Mouse (Mus musculus) ES-E14 (cell line): ENCODE data around the gene Acadl. TPM values are rescaled to one million over a fixed set of nuclear protein-coding genes. Genes with fewer than 3 reads are reported as not detected.

Experiments
- DNase-seq: peaks from one replicate; pipeline ENCODE4 v3.0.0-alpha.2; 2013; ENCODE audit warnings: low read depth, low spot score
- H3K27ac ChIP-seq: 2 replicates; pipeline ENCODE4 v1.5.1; 2012; ENCODE audit warnings: low read depth, mild to moderate bottlenecking, low read length, moderate library complexity, mixed read lengths; ENCODE audit not compliant: poor library complexity, insufficient read depth, severe bottlenecking
- H3K36me3 ChIP-seq: 2 replicates; pipeline ENCODE4 v1.6.1; 2012; ENCODE audit warnings: mild to moderate bottlenecking, low read length, moderate library complexity, mixed read lengths; ENCODE audit not compliant: control insufficient read depth, poor library complexity, insufficient read depth, severe bottlenecking
- H3K4me1 ChIP-seq, 2 experiments: fragments of 150-350 bp in 1 of 2; sonication (generic) in 1 of 2; 2 replicates each; pipeline ENCODE4 v1.6.1; 2012; ENCODE audit warnings: low read length in 2 of 2, mild to moderate bottlenecking in 1 of 2, mixed read lengths in 1 of 2; ENCODE audit not compliant: control insufficient read depth in 2 of 2, insufficient read depth in 2 of 2, poor library complexity in 1 of 2
- H3K4me3 ChIP-seq, 2 experiments: fragments of 150-350 bp in 1 of 2; sonication (generic) in 1 of 2; 2 replicates each; pipeline ENCODE4 v1.5.1; 2012; ENCODE audit warnings: low read length in 2 of 2, low read depth in 1 of 2, mild to moderate bottlenecking in 1 of 2, mixed read lengths in 1 of 2; ENCODE audit not compliant: insufficient read depth in 1 of 2, poor library complexity in 1 of 2, severe bottlenecking in 1 of 2
- H3K9ac ChIP-seq: 2 replicates; pipeline ENCODE4 v1.6.1; 2012; ENCODE audit warnings: low read depth, mild to moderate bottlenecking, low read length, mixed read lengths; ENCODE audit not compliant: poor library complexity, insufficient read depth, severe bottlenecking
- H3K9me3 ChIP-seq: fragments of 150-350 bp; sonication (generic); 2 replicates; pipeline ENCODE4 v1.6.1; 2012; ENCODE audit warnings: low read depth, mild to moderate bottlenecking, low read length; ENCODE audit not compliant: control insufficient read depth, insufficient read depth
- CHD2 ChIP-seq: IDR thresholded peaks from 2 replicates; pipeline ENCODE4 v1.6.1; 2014; ENCODE audit warnings: mild to moderate bottlenecking, low read depth, low read length, inconsistent platforms
- HCFC1 ChIP-seq: IDR thresholded peaks from 2 replicates; pipeline ENCODE4 v1.6.1; 2012; ENCODE audit warnings: low read length, inconsistent platforms, borderline replicate concordance; ENCODE audit not compliant: insufficient read depth
- MAFK ChIP-seq: IDR thresholded peaks from 2 replicates; pipeline ENCODE4 v1.6.1; 2014; ENCODE audit warnings: mild to moderate bottlenecking, low read depth, low read length, inconsistent platforms; ENCODE audit not compliant: insufficient read depth
- ZC3H11A ChIP-seq: IDR thresholded peaks from 2 replicates; pipeline ENCODE4 v1.6.1; 2012; ENCODE audit warnings: low read depth, mild to moderate bottlenecking, inconsistent platforms, low read length, borderline replicate concordance
- ZNF384 ChIP-seq: IDR thresholded peaks from 2 replicates; pipeline ENCODE4 v1.6.1; 2012; ENCODE audit warnings: low read depth, low read length, inconsistent platforms
- in situ Hi-C, 2 experiments: fragments of 600-800 bp; cut with MboI; formaldehyde crosslinking; loops; one replicate each; pipeline ENCODE4 v1.15.1; 2025; ENCODE audit warnings: low sequenced_read_pairs in 2 of 2, inconsistent platforms in 1 of 2; ENCODE audit not compliant: unreplicated experiment in 2 of 2
- total RNA-seq: library from RNA; depleted of rRNA; stranded (reverse); fragments of 300-350 nt; gene quantifications from 2 replicates; pipeline ENCODE4 v1.2.3, GENCODE M21; 2012

The Acadl gene
- total RNA-seq, 1 experiment, result 4.9 TPM

DNA sequence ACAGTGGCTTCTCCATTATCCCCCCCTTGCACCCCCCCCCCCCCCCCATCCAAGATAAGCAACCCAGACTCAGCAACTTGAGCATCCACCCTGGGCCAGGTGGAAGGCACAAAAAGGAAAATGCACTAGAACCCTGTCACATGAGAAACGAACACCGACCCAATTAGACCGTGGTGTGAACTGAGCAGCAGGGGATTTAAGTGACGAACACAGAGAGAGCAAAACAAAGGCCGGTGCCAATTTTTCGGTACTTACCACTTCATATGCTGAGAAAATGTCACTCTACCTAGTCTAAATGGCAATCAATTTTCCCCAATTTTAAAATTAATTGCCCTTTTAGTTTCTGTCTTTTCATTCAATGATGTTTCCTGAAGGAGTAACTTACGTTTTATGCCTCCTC lies 35.2 kb upstream of the Acadl start:
- H3K4me3 ChIP-seq, result no peak overlapping the region
- H3K27ac ChIP-seq, result no peak overlapping the region
- H3K9me3 ChIP-seq, result no peaks in the 10 kb centered on the region
- DNase-seq, result no peak
- in situ Hi-C loops, result no loop called here
- H3K36me3 ChIP-seq, result no peaks in the 10 kb centered on the region
- TF ChIP-seq ZC3H11A (no peak), CHD2 (no peak), MAFK (no peak), HCFC1 (no peak), ZNF384 (no peak)
- H3K4me1 ChIP-seq, result no peaks in the 10 kb centered on the region
- no peak overlapping the region for H3K9ac ChIP-seq

GRCm38 (mm10) chr1:66896556-66896955 lies 33.5 kb upstream of the Acadl start:
- Histone ChIP-seq H3K4me3 (no peak overlapping the region), H3K9me3 (no peaks in the 10 kb centered on the region), H3K27ac (no peak overlapping the region), H3K36me3 (no peaks in the 10 kb centered on the region), H3K9ac (no peak overlapping the region), H3K4me1 (no peaks in the 10 kb centered on the region)
- in situ Hi-C loops, result no loop called here
- no peak for DNase-seq
- TF ChIP-seq ZC3H11A, result no peak
- TF ChIP-seq HCFC1, result no peak
- TF ChIP-seq ZNF384, result no peak
- TF ChIP-seq MAFK, result no peak
- TF ChIP-seq CHD2, result no peak

GRCm38 (mm10) chr1:66896125-66896524 lies 33.0 kb upstream of the Acadl start:
- Histone ChIP-seq H3K27ac (no peak overlapping the region), H3K4me3 (no peak overlapping the region), H3K9ac (no peak overlapping the region)

GRCm38 (mm10) chr1:66895837-66896118 lies 32.7 kb upstream of the Acadl start:
- in situ Hi-C loops, result no loop called here
- no peaks in the 10 kb centered on the region for H3K4me1 ChIP-seq
- TF ChIP-seq MAFK (no peak), ZNF384 (no peak), HCFC1 (no peak), ZC3H11A (no peak), CHD2 (no peak)
- H3K4me3 ChIP-seq, result no peak overlapping the region
- no peak overlapping the region for H3K9ac ChIP-seq
- no peaks in the 10 kb centered on the region for H3K9me3 ChIP-seq
- no peaks in the 10 kb centered on the region for H3K36me3 ChIP-seq
- peak; percentile 20 for DNase-seq
- no peak overlapping the region for H3K27ac ChIP-seq

More at GRCm38 (mm10) chr1:66896125-66896524, 33.0 kb upstream of the Acadl start:
- Histone ChIP-seq H3K4me1 (no peaks in the 10 kb centered on the region), H3K36me3 (no peaks in the 10 kb centered on the region), H3K9me3 (no peaks in the 10 kb centered on the region)
- no peak for TF ChIP-seq MAFK
- no peak for TF ChIP-seq CHD2
- TF ChIP-seq HCFC1, result no peak
- no peak for TF ChIP-seq ZC3H11A
- no peak for TF ChIP-seq ZNF384
- in situ Hi-C loops, result no loop called here
- no peak for DNase-seq

- no peak overlapping the region for H3K27ac ChIP-seq
- no peak overlapping the region for H3K4me3 ChIP-seq
- H3K9me3 ChIP-seq, result no peaks in the 10 kb centered on the region
- H3K9ac ChIP-seq, result no peak overlapping the region
- TF ChIP-seq ZC3H11A (no peak), MAFK (no peak), ZNF384 (no peak), CHD2 (no peak), HCFC1 (no peak)
- DNase-seq, result no peak
- in situ Hi-C loops, result no loop called here
- H3K4me1 ChIP-seq, result no peaks in the 10 kb centered on the region
- H3K36me3 ChIP-seq, result no peaks in the 10 kb centered on the region
Observed at GRCm38 (mm10) chr1:66895093-66895836, 32.2 kb upstream of the Acadl start.
